Mouse (Mus musculus) right cerebral cortex, postnatal 4 days (tissue): ENCODE results near the gene Adamts2.

Experiments
- DNase-seq: peaks from one replicate; pipeline ENCODE4 v3.0.0-alpha.2; 2022

The Adamts2 gene

GRCm38 (mm10) chr11:50739453-50739852, 137.6 kb downstream of the Adamts2 start:
- DNase-seq = no peak

GRCm38 (mm10) chr11:50742146-50742545, 140.3 kb downstream of the Adamts2 start:
- DNase-seq = no peak

GRCm38 (mm10) chr11:50744971-50745370, 143.1 kb downstream of the Adamts2 start:
- no peak for DNase-seq

GRCm38 (mm10) chr11:50746508-50746907, 144.6 kb downstream of the Adamts2 start:
- no peak for DNase-seq

- DNase-seq = no peak
Measured at GRCm38 (mm10) chr11:50750983-50751585, 149.2 kb downstream of the Adamts2 start.

- no peak for DNase-seq
Measured at GRCm38 (mm10) chr11:50757741-50758140, 155.9 kb downstream of the Adamts2 start.

GRCm38 (mm10) chr11:50766461-50766860, 164.6 kb downstream of the Adamts2 start:
- DNase-seq = no peak

GRCm38 (mm10) chr11:50767039-50767438, 165.2 kb downstream of the Adamts2 start:
- DNase-seq = peak; percentile 42

GRCm38 (mm10) chr11:50768995-50769749, 167.3 kb downstream of the Adamts2 start:
- DNase-seq = peak; percentile 96

GRCm38 (mm10) chr11:50771006-50771405, 169.1 kb downstream of the Adamts2 start:
- no peak for DNase-seq

GRCm38 (mm10) chr11:50797674-50798073, 195.8 kb downstream of the Adamts2 start:
- no peak for DNase-seq

- no peak for DNase-seq
Measured at GRCm38 (mm10) chr11:50798836-50799235, 197.0 kb downstream of the Adamts2 start.

- no peak for DNase-seq
Measured at GRCm38 (mm10) chr11:50814233-50814632, 212.3 kb downstream of the Adamts2 start.

- no peak for DNase-seq
Measured at GRCm38 (mm10) chr11:50826214-50826613, 224.3 kb downstream of the Adamts2 start.

GRCm38 (mm10) chr11:50827010-50827953, 225.4 kb downstream of the Adamts2 start, which contains the start of gene Zfp354c:
Gene Zfp354c, minus strand, starts transcription at chr11:50827724.
- peak; percentile 86 for DNase-seq

GRCm38 (mm10) chr11:50835727-50836126, 233.8 kb downstream of the Adamts2 start:
- no peak for DNase-seq

GRCm38 (mm10) chr11:50841023-50841735, 239.3 kb downstream of the Adamts2 start, which contains the start of gene Zfp879:
Gene Zfp879, minus strand, starts transcription at chr11:50841552.
- peak; percentile 97 for DNase-seq

- DNase-seq = no peak
Measured at GRCm38 (mm10) chr11:50845951-50846350, 244.1 kb downstream of the Adamts2 start.

- DNase-seq = peak; percentile 26
Measured at GRCm38 (mm10) chr11:50847047-50847446, 245.2 kb downstream of the Adamts2 start.

GRCm38 (mm10) chr11:50848520-50849137, 246.7 kb downstream of the Adamts2 start:
- no peak for DNase-seq

- no peak for DNase-seq
Measured at GRCm38 (mm10) chr11:50849310-50849709, 247.4 kb downstream of the Adamts2 start.

- no peak for DNase-seq
Measured at GRCm38 (mm10) chr11:50850177-50850735, 248.4 kb downstream of the Adamts2 start, which contains the start of gene Grm6. Gene Grm6, plus strand, starts transcription at chr11:50850685.
